Mouse (Mus musculus): Measurements from ENCODE around the gene Foxj3. TPM values are rescaled to one million over a fixed set of nuclear protein-coding genes. Genes with fewer than 3 reads are reported as not detected.

The Foxj3 gene
- polyA plus RNA-seq, 1 experiment from 2014 or later: 23.5 TPM

DNA sequence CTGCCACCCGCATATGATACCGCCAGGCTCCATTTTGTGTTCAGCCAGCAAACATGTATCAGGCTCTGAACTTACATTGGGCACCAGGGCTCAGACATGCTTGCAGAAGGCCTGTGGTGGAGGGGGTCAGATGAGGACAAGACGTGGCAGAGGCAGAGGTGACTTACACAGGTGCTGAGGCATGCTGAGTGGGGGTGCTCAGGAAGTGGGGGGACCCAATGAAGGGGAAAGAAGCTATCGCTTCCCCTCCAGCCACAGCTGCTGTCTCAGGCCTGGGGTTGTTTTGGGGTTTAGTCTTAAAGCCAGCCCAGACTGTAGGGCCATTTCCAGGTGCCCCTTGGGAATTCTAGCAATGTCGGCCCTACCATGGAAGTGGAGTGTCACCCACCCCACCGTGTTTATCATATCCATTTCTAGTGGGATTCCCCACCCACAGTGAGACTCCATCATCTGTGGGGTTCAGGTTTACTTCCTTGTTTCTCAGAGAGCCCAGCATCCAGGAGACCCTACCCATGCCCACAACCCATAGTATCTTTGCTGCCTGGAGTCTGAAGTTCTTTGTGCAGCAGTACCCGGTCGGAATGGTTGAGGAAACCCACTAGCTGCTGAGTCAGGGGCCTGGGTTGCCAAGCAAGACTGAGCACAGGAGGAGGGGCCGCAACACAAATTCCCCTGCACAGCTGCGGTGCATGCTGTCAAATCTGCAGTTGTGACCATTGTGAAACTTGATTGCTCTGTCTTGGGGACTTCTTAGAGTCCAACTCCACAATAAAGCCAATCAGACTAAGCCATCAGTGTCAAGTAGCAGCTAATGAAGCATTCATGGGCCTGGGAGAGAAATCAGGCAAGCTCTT lies 132.8 kb downstream of the Foxj3 start:
- Histone ChIP-seq H3K4me2 (no peak overlapping the region), H3K9ac (no peak overlapping the region), H3K9me3 (no peaks in the 10 kb centered on the region), H3K4me1 (replicated peaks) (peaks cover 23% of the 10 kb centered on the region), H3K27me3 (no peaks in the 10 kb centered on the region), H3K4me3 (no peak overlapping the region), H3K36me3 (no peaks in the 10 kb centered on the region), H3K27ac (replicated peaks) (0 out of 2 replicates have a peak overlapping the region, but pooled peaks have one; percentile 33)
- no peak for ATAC-seq (ENCODE audit: low read depth)
- WGBS: 67% methylated on average over 10 of the region's 10 CpGs

- Histone ChIP-seq H3K27ac (replicated peaks) (0 out of 2 replicates have a peak overlapping the region, but pooled peaks have one; percentile 33), H3K4me3 (no peak overlapping the region), H3K4me2 (no peak overlapping the region), H3K36me3 (no peaks in the 10 kb centered on the region), H3K9ac (no peak overlapping the region), H3K27me3 (no peaks in the 10 kb centered on the region), H3K4me1 (replicated peaks) (peaks cover 23% of the 10 kb centered on the region), H3K9me3 (no peaks in the 10 kb centered on the region)
- WGBS: 40% methylated on average over 7 of the region's 7 CpGs
- no peak for ATAC-seq (ENCODE audit: low read depth)
These were observed 133.4 kb downstream of the Foxj3 start for GRCm38 (mm10) chr4:119670210-119670555.

DNA sequence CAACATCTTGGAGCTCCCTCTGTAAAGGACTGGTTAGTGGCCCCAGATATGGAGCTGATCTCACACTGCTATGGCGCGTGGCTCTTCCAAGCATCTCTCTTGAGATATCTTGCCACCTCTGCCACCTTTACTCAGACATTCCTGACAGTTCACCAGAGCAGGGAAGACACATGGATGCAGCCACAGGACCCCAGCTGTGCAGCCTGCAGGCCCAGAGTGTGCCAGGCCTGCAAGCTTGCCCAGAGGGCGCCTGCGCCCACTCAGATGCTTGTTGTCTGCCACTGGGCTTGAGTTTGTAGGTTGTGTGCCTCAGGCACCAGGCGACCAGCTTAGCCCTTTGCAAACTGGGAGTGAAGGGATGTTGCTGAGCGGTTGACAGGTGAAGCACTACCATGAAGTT lies 133.9 kb downstream of the Foxj3 start:
- 88% methylated on average over 6 of the region's 6 CpGs for WGBS
- Histone ChIP-seq H3K9me3 (no peaks in the 10 kb centered on the region), H3K27me3 (no peaks in the 10 kb centered on the region), H3K4me3 (no peak overlapping the region), H3K4me1 (replicated peaks) (peaks cover 23% of the 10 kb centered on the region), H3K36me3 (no peaks in the 10 kb centered on the region), H3K9ac (no peak overlapping the region), H3K27ac (replicated peaks) (no peak overlapping the region), H3K4me2 (no peak overlapping the region)
- no peak for ATAC-seq (ENCODE audit: low read depth)

DNA sequence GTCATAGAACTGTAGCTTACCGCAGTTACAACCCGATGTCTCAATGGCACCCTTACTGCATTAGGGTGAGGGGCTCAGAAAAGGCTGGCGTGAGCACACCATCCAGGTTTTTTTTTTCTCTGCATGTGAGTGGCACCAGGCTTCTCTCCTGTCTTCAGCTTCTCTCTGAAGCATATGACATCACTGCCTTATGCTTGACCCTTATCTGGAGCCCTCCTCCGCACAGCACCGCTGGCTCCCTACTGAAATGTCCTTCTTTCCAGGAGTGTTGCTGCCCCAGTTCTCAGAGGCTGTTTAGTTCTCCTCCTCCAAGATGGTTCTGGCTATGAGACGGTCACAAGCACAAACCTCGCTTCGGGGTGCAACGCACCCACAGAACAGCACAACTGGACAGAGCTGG lies 134.4 kb downstream of the Foxj3 start:
- WGBS: 93% methylated on average over 9 of the region's 9 CpGs
- no peak for ATAC-seq (ENCODE audit: low read depth)
- H3K27me3 ChIP-seq: no peaks in the 10 kb centered on the region

GRCm38 (mm10) chr4:119672685-119673084 lies 135.9 kb downstream of the Foxj3 start:
- no peak for ATAC-seq (ENCODE audit: low read depth)
- H3K4me1 ChIP-seq (replicated peaks): peaks cover 16% of the 10 kb centered on the region
- no peaks in the 10 kb centered on the region for H3K27me3 ChIP-seq
- no peak overlapping the region for H3K4me2 ChIP-seq
- H3K4me3 ChIP-seq: no peak overlapping the region
- no peak overlapping the region for H3K27ac ChIP-seq (replicated peaks)
- 45% methylated on average over 5 of the region's 5 CpGs for WGBS
- no peaks in the 10 kb centered on the region for H3K9me3 ChIP-seq
- H3K9ac ChIP-seq: no peak overlapping the region
- no peaks in the 10 kb centered on the region for H3K36me3 ChIP-seq

More for the DNA sequence above, 134.4 kb downstream of the Foxj3 start:
- peaks cover 18% of the 10 kb centered on the region for H3K4me1 ChIP-seq (replicated peaks)
- H3K4me2 ChIP-seq: no peak overlapping the region
- H3K9ac ChIP-seq: no peak overlapping the region
- no peak overlapping the region for H3K27ac ChIP-seq (replicated peaks)
- H3K36me3 ChIP-seq: no peaks in the 10 kb centered on the region
- H3K4me3 ChIP-seq: no peak overlapping the region
- no peaks in the 10 kb centered on the region for H3K9me3 ChIP-seq

Other genes with a start within 250 kb of the Foxj3 start
- gene Ybx1, start 242.4 kb upstream of the Foxj3 start, polyA plus RNA-seq (2015; fragmentation: Nextera tagmentation; extraction: Ambion mirVana): 873 and 888 TPM in 2 replicates
- gene Ppih, start 216.5 kb upstream of the Foxj3 start, polyA plus RNA-seq (2015; fragmentation: Nextera tagmentation; extraction: Ambion mirVana): 62.0 and 62.5 TPM in 2 replicates
- gene Ccdc30, start 121.5 kb upstream of the Foxj3 start, polyA plus RNA-seq (2015; fragmentation: Nextera tagmentation; extraction: Ambion mirVana): 17.3 and 17.9 TPM in 2 replicates
- gene Ppcs, start 114.6 kb upstream of the Foxj3 start, polyA plus RNA-seq (2015; fragmentation: Nextera tagmentation; extraction: Ambion mirVana): 21.9 and 23.3 TPM in 2 replicates
- 0.50 TPM in 1 of 2 replicates, not detected in the other for gene Zmynd12, start 114.2 kb upstream of the Foxj3 start, polyA plus RNA-seq (2015; fragmentation: Nextera tagmentation; extraction: Ambion mirVana)
- gene Rimkla, start 44.4 kb upstream of the Foxj3 start, polyA plus RNA-seq (2015; fragmentation: Nextera tagmentation; extraction: Ambion mirVana): 26.3 and 28.7 TPM in 2 replicates
- gene Frg2f1, start 2.5 kb downstream of the Foxj3 start, polyA plus RNA-seq (2015; fragmentation: Nextera tagmentation; extraction: Ambion mirVana): 5.4 and 7.2 TPM in 2 replicates
- gene Guca2a, start 100.7 kb downstream of the Foxj3 start, polyA plus RNA-seq (2015; fragmentation: Nextera tagmentation; extraction: Ambion mirVana): not detected in 2 replicates
- gene Guca2b, start 122.0 kb downstream of the Foxj3 start, polyA plus RNA-seq (2015; fragmentation: Nextera tagmentation; extraction: Ambion mirVana): not detected in 2 replicates
- 18.2 and 20.6 TPM in 2 replicates for gene Hivep3, start 196.8 kb downstream of the Foxj3 start, polyA plus RNA-seq (2015; fragmentation: Nextera tagmentation; extraction: Ambion mirVana)